Mouse (Mus musculus) hindbrain, embryonic 14.5 days (tissue): ENCODE measurements around the gene Uvrag. TPM values are rescaled to one million over a fixed set of nuclear protein-coding genes. Genes with fewer than 3 reads are reported as not detected.
A peak's percentile ranks its signal among the peaks of the same experiment; 100 is the strongest.

Experiments used
- ATAC-seq: fragments of 200-750 bp; cut with Nextera tagmentation; 2 replicates; pipeline ENCODE4 v1.8.0; 2017; ENCODE audit warnings: moderate number of reproducible peaks, mild to moderate bottlenecking, moderate TSS enrichment, moderate library complexity; ENCODE audit not compliant: low FRiP score
- DNase-seq: peaks from one replicate; pipeline ENCODE4 v3.0.0-alpha.2; 2015; ENCODE audit warnings: low spot score
- H3K27ac ChIP-seq: fragments of 300-500 bp; sonication (generic); 2 replicates; pipeline ENCODE4 v1.5.1; 2014; ENCODE audit warnings: mild to moderate bottlenecking, moderate library complexity
- H3K27me3 ChIP-seq: fragments of 300-500 bp; sonication (generic); 2 replicates; pipeline ENCODE4 v1.6.1; 2014; ENCODE audit warnings: mild to moderate bottlenecking, low read length, mixed read lengths; ENCODE audit not compliant: control insufficient read depth, insufficient read depth
- H3K36me3 ChIP-seq: fragments of 300-500 bp; sonication (generic); replicated peaks from 2 replicates; pipeline ENCODE4 v1.6.1; 2014; ENCODE audit not compliant: control insufficient read depth, insufficient read depth
- H3K4me1 ChIP-seq: fragments of 300-500 bp; sonication (generic); replicated peaks from 2 replicates; pipeline ENCODE4 v1.6.1; 2014; ENCODE audit warnings: antibody characterized with exemption, low read length, mixed read lengths; ENCODE audit not compliant: control insufficient read depth, insufficient read depth
- H3K4me2 ChIP-seq: fragments of 300-500 bp; sonication (generic); replicated peaks from 2 replicates; pipeline ENCODE4 v1.6.1; 2014; ENCODE audit warnings: mild to moderate bottlenecking, moderate library complexity
- H3K4me3 ChIP-seq: fragments of 300-500 bp; sonication (generic); replicated peaks from 2 replicates; pipeline ENCODE4 v1.5.1; 2014; ENCODE audit warnings: mild to moderate bottlenecking, low read length
- H3K9ac ChIP-seq: fragments of 300-500 bp; sonication (generic); 2 replicates; pipeline ENCODE4 v1.6.1; 2014
- H3K9me3 ChIP-seq: fragments of 300-500 bp; sonication (generic); 2 replicates; pipeline ENCODE4 v1.6.1; 2016; ENCODE audit warnings: low read length; ENCODE audit not compliant: control insufficient read depth
- WGBS: fragments of 180-500 bp; shearing (Covaris S2); extraction: QIAGEN DNeasy Blood & Tissue Kit; methylation state at CpG from one replicate; pipeline ENCODE4 v1.1.7; 2014; 5-methylcytosine and 5-hydroxymethylcytosine counted together
- polyA plus RNA-seq: library from polyadenylated mRNA; unstranded; fragments of >200 nt; fragmentation: Nextera tagmentation; extraction: Ambion mirVana; gene quantifications from 2 replicates; pipeline ENCODE4 v1.2.1, GENCODE M21; 2014

Gene Uvrag
- polyA plus RNA-seq, 1 experiment from 2014 or later, result 18.0 TPM

GRCm38 (mm10) chr7:99086646-99087443 is 54.1 kb downstream of the Uvrag start:
- DNase-seq (no peak), ATAC-seq (no peak)
- Histone ChIP-seq H3K4me1 (no peaks in the 10 kb centered on the region), H3K4me2 (no peak overlapping the region), H3K27me3 (no peaks in the 10 kb centered on the region), H3K27ac (no peak overlapping the region), H3K9ac (no peak overlapping the region), H3K9me3 (no peaks in the 10 kb centered on the region), H3K36me3 (no peaks in the 10 kb centered on the region; the same call in 1 of the 2 replicates), H3K4me3 (no peak overlapping the region)
- WGBS, result 80% methylated on average over 9 of the region's 9 CpGs

- no peaks in the 10 kb centered on the region for H3K9me3 ChIP-seq
- H3K36me3 ChIP-seq, result no peaks in the 10 kb centered on the region; the same call in 1 of the 2 replicates
- H3K9ac ChIP-seq, result no peak overlapping the region
- WGBS, result 88% methylated on average over 3 of the region's 3 CpGs
- no peaks in the 10 kb centered on the region for H3K4me1 ChIP-seq
- H3K27ac ChIP-seq, result no peak overlapping the region
- H3K4me3 ChIP-seq, result no peak overlapping the region
- DNase-seq, result no peak
- H3K27me3 ChIP-seq, result no peaks in the 10 kb centered on the region
- H3K4me2 ChIP-seq, result no peak overlapping the region
- ATAC-seq, result no peak
Measured at GRCm38 (mm10) chr7:99085249-99085648, 55.7 kb downstream of the Uvrag start.

- Histone ChIP-seq H3K4me3 (no peak overlapping the region), H3K9me3 (no peaks in the 10 kb centered on the region), H3K4me1 (no peaks in the 10 kb centered on the region), H3K9ac (no peak overlapping the region), H3K27me3 (no peaks in the 10 kb centered on the region), H3K36me3 (no peaks in the 10 kb centered on the region), H3K4me2 (no peak overlapping the region), H3K27ac (no peak overlapping the region)
- no peak for ATAC-seq
- WGBS, result 43% methylated on average over 4 of the region's 4 CpGs
- peak; percentile 87 for DNase-seq
Measured at GRCm38 (mm10) chr7:99079522-99079921, 61.4 kb downstream of the Uvrag start.

- no peak for DNase-seq
- H3K4me1 ChIP-seq, result no peaks in the 10 kb centered on the region
- no peaks in the 10 kb centered on the region for H3K27me3 ChIP-seq
- H3K36me3 ChIP-seq, result no peaks in the 10 kb centered on the region
- H3K4me3 ChIP-seq, result no peak overlapping the region
- no peak overlapping the region for H3K9ac ChIP-seq
- H3K4me2 ChIP-seq, result no peak overlapping the region
- no peaks in the 10 kb centered on the region for H3K9me3 ChIP-seq
- 93% methylated on average over 6 of the region's 6 CpGs for WGBS
- ATAC-seq, result no peak
- no peak overlapping the region for H3K27ac ChIP-seq
Measured at GRCm38 (mm10) chr7:99078805-99079204, 62.1 kb downstream of the Uvrag start.

- Histone ChIP-seq H3K27me3 (no peaks in the 10 kb centered on the region), H3K27ac (no peak overlapping the region), H3K9ac (no peak overlapping the region), H3K36me3 (no peaks in the 10 kb centered on the region), H3K4me3 (no peak overlapping the region), H3K4me1 (no peaks in the 10 kb centered on the region), H3K4me2 (no peak overlapping the region), H3K9me3 (no peaks in the 10 kb centered on the region)
- WGBS, result 65% methylated on average over 8 of the region's 8 CpGs
- ATAC-seq, result no peak
- DNase-seq, result no peak
Measured at GRCm38 (mm10) chr7:99077234-99077633, 63.7 kb downstream of the Uvrag start.

GRCm38 (mm10) chr7:99075101-99075500 is 65.8 kb downstream of the Uvrag start:
- no peak for ATAC-seq
- DNase-seq, result no peak
- no peak overlapping the region for H3K4me3 ChIP-seq
- H3K9me3 ChIP-seq, result no peaks in the 10 kb centered on the region
- no peak overlapping the region for H3K27ac ChIP-seq
- H3K36me3 ChIP-seq, result no peaks in the 10 kb centered on the region
- H3K4me2 ChIP-seq, result no peak overlapping the region
- no peaks in the 10 kb centered on the region for H3K27me3 ChIP-seq
- no peak overlapping the region for H3K9ac ChIP-seq
- 83% methylated on average over 5 of the region's 5 CpGs for WGBS
- no peaks in the 10 kb centered on the region for H3K4me1 ChIP-seq

- peak; percentile 78 for ATAC-seq
- Histone ChIP-seq H3K9me3 (no peaks in the 10 kb centered on the region), H3K36me3 (no peaks in the 10 kb centered on the region), H3K4me2 (no peak overlapping the region), H3K9ac (no peak overlapping the region), H3K27ac (no peak overlapping the region), H3K4me3 (no peak overlapping the region), H3K27me3 (no peaks in the 10 kb centered on the region), H3K4me1 (no peaks in the 10 kb centered on the region)
- WGBS, result 30% methylated on average over 7 of the region's 7 CpGs
- peak; percentile 77 for DNase-seq
Measured at GRCm38 (mm10) chr7:99073734-99074372, 67.1 kb downstream of the Uvrag start.

GRCm38 (mm10) chr7:99067710-99068109 is 73.2 kb downstream of the Uvrag start:
- H3K27ac ChIP-seq, result no peak overlapping the region
- 87% methylated on average over 7 of the region's 7 CpGs for WGBS
- ATAC-seq (no peak), DNase-seq (no peak)
- no peaks in the 10 kb centered on the region for H3K27me3 ChIP-seq
- 0 out of 2 replicates have a peak, but pooled peaks cover 7% of the 10 kb centered on the region for H3K4me1 ChIP-seq
- no peak overlapping the region for H3K4me2 ChIP-seq
- H3K36me3 ChIP-seq, result no peaks in the 10 kb centered on the region
- no peaks in the 10 kb centered on the region for H3K9me3 ChIP-seq
- no peak overlapping the region for H3K4me3 ChIP-seq
- no peak overlapping the region for H3K9ac ChIP-seq

GRCm38 (mm10) chr7:99065920-99066319 is 75.0 kb downstream of the Uvrag start:
- ATAC-seq, result no peak
- no peak overlapping the region for H3K4me2 ChIP-seq
- DNase-seq, result no peak
- no peak overlapping the region for H3K27ac ChIP-seq
- H3K36me3 ChIP-seq, result no peaks in the 10 kb centered on the region
- no peak overlapping the region for H3K9ac ChIP-seq
- H3K9me3 ChIP-seq, result no peaks in the 10 kb centered on the region
- 0 out of 2 replicates have a peak, but pooled peaks cover 7% of the 10 kb centered on the region for H3K4me1 ChIP-seq
- H3K27me3 ChIP-seq, result no peaks in the 10 kb centered on the region
- no peak overlapping the region for H3K4me3 ChIP-seq
- 17% methylated on average over 2 of the region's 2 CpGs for WGBS
